Mouse (Mus musculus) layer of hippocampus, postnatal 10 days (tissue): ENCODE results near the gene Sdcbp2. TPM values are rescaled to one million over a fixed set of nuclear protein-coding genes. Genes with fewer than 3 reads are reported as not detected.

Source experiments
- DNase-seq, 2 experiments: peaks; one replicate each; pipeline ENCODE4 v3.0.0; 2021; ENCODE audit warnings: low spot score in 2 of 2
- long read RNA-seq: library from polyadenylated mRNA; stranded (forward); transcript quantifications from one replicate; pipeline ENCODE4 v2.0.0, GENCODE M21; 2023
- total RNA-seq, 2 experiments: library from RNA; stranded (reverse); gene quantifications; 2 replicates each; pipeline ENCODE4 v1.2.3; 2021

Sdcbp2 gene
- 1 to 10 TPM; 1.3 to 1.6 TPM for total RNA-seq
- long read RNA-seq = 0 reads

- no peak for DNase-seq
These were observed at the start of gene Sdcbp2 for GRCm38 (mm10) chr2:151571873-151572700. Gene Sdcbp2, plus strand, starts transcription at chr2:151572622.

GRCm38 (mm10) chr2:151524324-151525041 is 47.9 kb upstream of the Sdcbp2 start:
- no peak for DNase-seq

GRCm38 (mm10) chr2:151525520-151525919 is 46.9 kb upstream of the Sdcbp2 start:
- no peak for DNase-seq

- no peak for DNase-seq
These were observed 44.4 kb upstream of the Sdcbp2 start for GRCm38 (mm10) chr2:151528066-151528465.

- no peak for DNase-seq
These were observed 43.3 kb upstream of the Sdcbp2 start for GRCm38 (mm10) chr2:151529169-151529568.

- DNase-seq = no peak
These were observed 41.8 kb upstream of the Sdcbp2 start for GRCm38 (mm10) chr2:151530378-151531230.

GRCm38 (mm10) chr2:151533632-151534031 is 38.8 kb upstream of the Sdcbp2 start:
- no peak for DNase-seq

- DNase-seq = no peak
These were observed 36.3 kb upstream of the Sdcbp2 start for GRCm38 (mm10) chr2:151535961-151536617.

GRCm38 (mm10) chr2:151536618-151536974 is 35.8 kb upstream of the Sdcbp2 start:
- peak; percentile 36 to 54 for DNase-seq

- DNase-seq = no peak
These were observed 33.8 kb upstream of the Sdcbp2 start for GRCm38 (mm10) chr2:151538646-151539045.

- peak; percentile 96 to 98 for DNase-seq
These were observed 29.9 kb upstream of the Sdcbp2 start, which contains the start of gene Fkbp1a for GRCm38 (mm10) chr2:151542323-151543062. Gene Fkbp1a, plus strand, starts transcription at chr2:151542483.

- DNase-seq = peak; percentile 37 to 59
These were observed 29.1 kb upstream of the Sdcbp2 start for GRCm38 (mm10) chr2:151543063-151543895.

GRCm38 (mm10) chr2:151544673-151545072 is 27.7 kb upstream of the Sdcbp2 start:
- no peak for DNase-seq

- DNase-seq = no peak
These were observed 25.9 kb upstream of the Sdcbp2 start for GRCm38 (mm10) chr2:151546571-151546970.

GRCm38 (mm10) chr2:151549615-151550121 is 22.8 kb upstream of the Sdcbp2 start:
- no peak for DNase-seq

- DNase-seq = no peak
These were observed 9.2 kb upstream of the Sdcbp2 start for GRCm38 (mm10) chr2:151562930-151563921.

- no peak for DNase-seq
These were observed 8.4 kb upstream of the Sdcbp2 start for GRCm38 (mm10) chr2:151564006-151564405.

GRCm38 (mm10) chr2:151564986-151565385 is 7.4 kb upstream of the Sdcbp2 start:
- DNase-seq = no peak
